Mouse (Mus musculus): ENCODE measurements around the gene 4930539E08Rik.

GRCm38 (mm10) chr17:28867381-28867780 is 47.7 kb downstream of the 4930539E08Rik start:
- no peak for TF ChIP-seq CTCF (IDR thresholded peaks at IDR 0.05; ENCODE audit: low read depth, low read length)
- TF ChIP-seq POLR2A (IDR thresholded peaks at IDR 0.05; ENCODE audit: borderline replicate concordance, low read depth, low read length): no peak

All from bone marrow macrophage, adult 2 months (primary cell).